In genomic region chr6:120531020-120531965, GRCm38 (mm10) we compare ENCODE assay signal across 8 mouse cellular contexts. TPM values are rescaled to one million over a fixed set of nuclear protein-coding genes. Genes with fewer than 3 reads are reported as not detected.
DNase-seq lines count a peak whose midpoint lies in the region; ATAC-seq and TF ChIP-seq lines count a peak whose summit lies in the region.

Hdhd5 (minus strand) TSS chr6:120531319.

- peaks cover 35% of the 10 kb centered on the region for H3K4me1 ChIP-seq in E14TG2a.4 (replicated peaks; ENCODE audit: low read depth, low read length)
- peaks cover 25% of the 10 kb centered on the region for H3K4me1 ChIP-seq in forebrain, embryonic 13.5 days
- H3K4me1 ChIP-seq in liver, postnatal 0 days (ENCODE audit: insufficient read depth) = peaks cover 22% of the 10 kb centered on the region
- H3K4me1 ChIP-seq in neural tube, embryonic 14.5 days (ENCODE audit: control insufficient read depth, insufficient read depth, low read length) = peaks cover 15% of the 10 kb centered on the region

- H3K9me3 ChIP-seq in E14TG2a.4 (ENCODE audit: low read length) = no peaks in the 10 kb centered on the region
- H3K9me3 ChIP-seq in forebrain, embryonic 13.5 days (replicated peaks) = no peaks in the 10 kb centered on the region
- no peaks in the 10 kb centered on the region for H3K9me3 ChIP-seq in liver, postnatal 0 days (ENCODE audit: low read length)
- H3K9me3 ChIP-seq in neural tube, embryonic 14.5 days (ENCODE audit: control insufficient read depth, low read length) = no peaks in the 10 kb centered on the region

- H3K27me3 ChIP-seq in E14TG2a.4 (ENCODE audit: insufficient read depth, low read length) = peaks cover 2% of the 10 kb centered on the region; the same call in 1 of the 2 replicates
- H3K27me3 ChIP-seq in forebrain, embryonic 13.5 days = no peaks in the 10 kb centered on the region
- H3K27me3 ChIP-seq in liver, postnatal 0 days (ENCODE audit: insufficient read depth, low read length) = no peaks in the 10 kb centered on the region
- no peaks in the 10 kb centered on the region for H3K27me3 ChIP-seq in neural tube, embryonic 14.5 days (ENCODE audit: control insufficient read depth, insufficient read depth, low read length)

- no peak for TF ChIP-seq EP300 in liver, postnatal 0 days (IDR thresholded peaks at IDR 0.05; ENCODE audit: low read depth)

- peak within 1 kb of the TSS; percentile 89 for H3K9ac ChIP-seq in forebrain, embryonic 13.5 days
- peak within 1 kb of the TSS; percentile 85 for H3K9ac ChIP-seq in liver, postnatal 0 days (replicated peaks)
- peak within 1 kb of the TSS; percentile 88 for H3K9ac ChIP-seq in neural tube, embryonic 14.5 days (replicated peaks; ENCODE audit: low read depth, low read length)

- peaks cover 6% of the 10 kb centered on the region for H3K36me3 ChIP-seq in E14TG2a.4 (ENCODE audit: insufficient read depth, low read length)
- H3K36me3 ChIP-seq in forebrain, embryonic 13.5 days (ENCODE audit: poor library complexity, severe bottlenecking) = no peaks in the 10 kb centered on the region; the same call in 1 of the 2 replicates
- no peaks in the 10 kb centered on the region for H3K36me3 ChIP-seq in liver, postnatal 0 days (replicated peaks; ENCODE audit: insufficient read depth, low read length)
- no peaks in the 10 kb centered on the region for H3K36me3 ChIP-seq in neural tube, embryonic 14.5 days (ENCODE audit: control insufficient read depth, insufficient read depth, low read length)

- intact Hi-C loops in heart, postnatal 10 days (cut with DNase I) = loop anchor here (10.0 kb wide), 1 partner anchor 294 kb away; the partner anchor contains the start of gene Atp6v1e1

- H3K4me2 ChIP-seq in forebrain, embryonic 13.5 days = peak within 1 kb of the TSS; percentile 67
- H3K4me2 ChIP-seq in liver, postnatal 0 days (ENCODE audit: low read depth, low read length) = peak within 1 kb of the TSS; percentile 98
- peak within 1 kb of the TSS; percentile 73 for H3K4me2 ChIP-seq in neural tube, embryonic 14.5 days (ENCODE audit: low read depth, low read length)

- ATAC-seq in forebrain, embryonic 13.5 days = peak; percentile 99
- peak; percentile 98 for ATAC-seq in liver, postnatal 0 days
- ATAC-seq in neural tube, embryonic 14.5 days (ENCODE audit: low read depth) = peak; percentile 98

- no peak for TF ChIP-seq CTCF in E14TG2a.4 (conservative IDR thresholded peaks at IDR 0.05; ENCODE audit: low read length)
- TF ChIP-seq CTCF in liver, postnatal 0 days (IDR thresholded peaks at IDR 0.05; ENCODE audit: low read depth) = no peak

- under 1% methylated on average over 71 of the region's 75 CpGs for WGBS in forebrain, embryonic 13.5 days
- WGBS in large intestine, adult 2 months = under 1% methylated on average over 75 of the region's 75 CpGs
- WGBS in liver, postnatal 0 days (ENCODE audit: insufficient replicate concordance) = 0% methylated on average over 70 of the region's 75 CpGs
- WGBS in neural tube, embryonic 14.5 days = under 1% methylated on average over 75 of the region's 75 CpGs

- DNase-seq in c-Kit-positive CD71-positive TER-119-positive erythroid progenitor cells, embryonic 14.5 days (ENCODE audit: low spot score) = peak; percentile 79
- peak; percentile 95 for DNase-seq in heart, postnatal 10 days
- peak; percentile 42 for DNase-seq in large intestine, adult 2 months (ENCODE audit: low read depth, low spot score)
- peak; percentile 92 for DNase-seq in liver, postnatal 0 days
- peak; percentile 97 for DNase-seq in testis, postnatal 10 days (ENCODE audit: low spot score)

- peak within 1 kb of the TSS; percentile 52; the same call in 1 of the 2 replicates for H3K27ac ChIP-seq in forebrain, embryonic 13.5 days
- peak within 1 kb of the TSS; percentile 78 for H3K27ac ChIP-seq in liver, postnatal 0 days (ENCODE audit: low read depth)
- no peak within 1 kb of the TSS for H3K27ac ChIP-seq in neural tube, embryonic 14.5 days (ENCODE audit: low read depth, low read length)

- peak within 1 kb of the TSS; percentile 96 for H3K4me3 ChIP-seq in E14TG2a.4 (replicated peaks; ENCODE audit: low read length)
- H3K4me3 ChIP-seq in forebrain, embryonic 13.5 days = peak within 1 kb of the TSS; percentile 89
- peak within 1 kb of the TSS; percentile 94 for H3K4me3 ChIP-seq in liver, postnatal 0 days (ENCODE audit: low read depth, low read length)
- H3K4me3 ChIP-seq in neural tube, embryonic 14.5 days (ENCODE audit: low read depth, low read length) = peak within 1 kb of the TSS; percentile 96

RNA-seq across cellular contexts. Expression of gene Hdhd5, which starts in this region (rescaled TPM):
- 15.7 and 16.6 TPM in 2 replicates for polyA plus RNA-seq in forebrain, embryonic 13.5 days (2015; fragmentation: Nextera tagmentation; extraction: Ambion mirVana)
- total RNA-seq in heart, postnatal 10 days (2021) = 10 to 100 TPM; 21.2 to 21.4 TPM
- polyA plus RNA-seq in large intestine, adult 2 months (2012; rRNA removed) = 17.4 and 19.0 TPM in 2 replicates
- 6.6 and 7.1 TPM in 2 replicates for polyA plus RNA-seq in liver, postnatal 0 days (2015; fragmentation: Nextera tagmentation; extraction: Ambion mirVana)
- polyA plus RNA-seq in neural tube, embryonic 14.5 days (2014; fragmentation: Nextera tagmentation; extraction: Ambion mirVana) = 11.8 and 14.2 TPM in 2 replicates

Comparison
In these comparisons a context has a peak if more than half of its experiments do, and no peak if none do; other contexts are left out.
1. DNase-seq: peak in every context shown above with its lines; median percentile 97 in testis, postnatal 10 days; 95 in heart, postnatal 10 days; 92 in liver, postnatal 0 days; 79 in c-Kit-positive CD71-positive TER-119-positive erythroid progenitor cells, embryonic 14.5 days; 42 in large intestine, adult 2 months.